Mouse (Mus musculus) embryonic facial prominence, embryonic 14.5 days (tissue): ENCODE data around the gene Ccdc186. TPM values are rescaled to one million over a fixed set of nuclear protein-coding genes. Genes with fewer than 3 reads are reported as not detected.
A peak's percentile ranks its signal among the peaks of the same experiment; 100 is the strongest.
"Not testable (repeated sequence)": the region's sequence is repeated elsewhere in the genome, so short reads cannot be mapped to it uniquely, and the experiment has no call there.

Source experiments
- ATAC-seq: fragments of 200-750 bp; cut with Nextera tagmentation; 2 replicates; pipeline ENCODE4 v1.8.0; 2017; ENCODE audit warnings: low read depth, moderate number of reproducible peaks, moderate TSS enrichment
- DNase-seq: peaks from one replicate; pipeline ENCODE4 v3.0.0-alpha.2; 2015; ENCODE audit warnings: low spot score
- H3K27ac ChIP-seq: fragments of 300-500 bp; sonication (generic); replicated peaks from 2 replicates; pipeline ENCODE4 v1.5.1; 2014; ENCODE audit warnings: low read depth, mild to moderate bottlenecking, low read length, moderate library complexity
- H3K27me3 ChIP-seq: fragments of 300-500 bp; sonication (generic); replicated peaks from 2 replicates; pipeline ENCODE4 v1.6.1; 2014; ENCODE audit warnings: low read length; ENCODE audit not compliant: control insufficient read depth, insufficient read depth
- H3K36me3 ChIP-seq: fragments of 300-500 bp; sonication (generic); 2 replicates; pipeline ENCODE4 v1.6.1; 2014; ENCODE audit warnings: low read length, mixed read lengths; ENCODE audit not compliant: control insufficient read depth, insufficient read depth
- H3K4me1 ChIP-seq: fragments of 300-500 bp; sonication (generic); 2 replicates; pipeline ENCODE4 v1.6.1; 2014; ENCODE audit warnings: antibody characterized with exemption, low read length; ENCODE audit not compliant: control insufficient read depth, insufficient read depth
- H3K4me2 ChIP-seq: fragments of 300-500 bp; sonication (generic); 2 replicates; pipeline ENCODE4 v1.6.1; 2014; ENCODE audit warnings: low read depth, mild to moderate bottlenecking, low read length, moderate library complexity, mixed read lengths
- H3K4me3 ChIP-seq: fragments of 300-500 bp; sonication (generic); 2 replicates; pipeline ENCODE4 v1.5.1; 2014; ENCODE audit warnings: low read depth, mild to moderate bottlenecking, low read length
- H3K9ac ChIP-seq: fragments of 300-500 bp; sonication (generic); 2 replicates; pipeline ENCODE4 v1.6.1; 2014; ENCODE audit warnings: low read depth, mild to moderate bottlenecking, low read length, moderate library complexity, mixed read lengths
- H3K9me3 ChIP-seq: fragments of 300-500 bp; sonication (generic); 2 replicates; pipeline ENCODE4 v1.6.1; 2016; ENCODE audit warnings: low read length; ENCODE audit not compliant: control insufficient read depth
- WGBS: fragments of 180-500 bp; shearing (Covaris S2); extraction: QIAGEN DNeasy Blood & Tissue Kit; methylation state at CpG from one replicate; pipeline ENCODE4 v1.1.7; 2014; 5-methylcytosine and 5-hydroxymethylcytosine counted together
- polyA plus RNA-seq: library from polyadenylated mRNA; unstranded; fragments of >200 nt; fragmentation: Nextera tagmentation; extraction: Ambion mirVana; gene quantifications from 2 replicates; pipeline ENCODE4 v1.2.1, GENCODE M21; 2014

Ccdc186 gene
- polyA plus RNA-seq, 1 experiment from 2014 or later = 20.2 TPM

GRCm38 (mm10) chr19:56756412-56756811 is 65.6 kb downstream of the Ccdc186 start:
- 85% methylated on average over 10 of the region's 10 CpGs for WGBS
- Histone ChIP-seq H3K27me3 (no peaks in the 10 kb centered on the region), H3K36me3 (no peaks in the 10 kb centered on the region), H3K9me3 (no peaks in the 10 kb centered on the region), H3K9ac (no peak overlapping the region), H3K4me3 (no peak overlapping the region), H3K27ac (no peak overlapping the region), H3K4me1 (no peaks in the 10 kb centered on the region), H3K4me2 (no peak overlapping the region)
- ATAC-seq (no peak), DNase-seq (no peak)

GRCm38 (mm10) chr19:56754456-56754855 is 67.5 kb downstream of the Ccdc186 start:
- H3K36me3 ChIP-seq, ATAC-seq, H3K9me3 ChIP-seq, DNase-seq, H3K27ac ChIP-seq, H3K27me3 ChIP-seq, H3K4me1 ChIP-seq, H3K4me3 ChIP-seq, H3K4me2 ChIP-seq, H3K9ac ChIP-seq: not testable (repeated sequence)
- 97% methylated on average over 2 of the region's 2 CpGs for WGBS

GRCm38 (mm10) chr19:56750709-56751108 is 71.3 kb downstream of the Ccdc186 start:
- Histone ChIP-seq H3K4me1 (peaks cover 15% of the 10 kb centered on the region; the same call in 1 of the 2 replicates), H3K9ac (no peak overlapping the region), H3K4me3 (no peak overlapping the region), H3K4me2 (no peak overlapping the region), H3K9me3 (no peaks in the 10 kb centered on the region), H3K36me3 (no peaks in the 10 kb centered on the region), H3K27ac (no peak overlapping the region), H3K27me3 (no peaks in the 10 kb centered on the region)
- WGBS = 33% methylated on average over 4 of the region's 4 CpGs
- DNase-seq (peak; percentile 39), ATAC-seq (no peak)

- H3K4me3 ChIP-seq = no peak overlapping the region
- H3K4me1 ChIP-seq = peaks cover 15% of the 10 kb centered on the region; the same call in 1 of the 2 replicates
- peak; percentile 79 for DNase-seq
- no peaks in the 10 kb centered on the region for H3K27me3 ChIP-seq
- H3K9me3 ChIP-seq = no peaks in the 10 kb centered on the region
- no peak overlapping the region for H3K4me2 ChIP-seq
- no peak overlapping the region for H3K9ac ChIP-seq
- no peaks in the 10 kb centered on the region for H3K36me3 ChIP-seq
- 0 out of 2 replicates have a peak, but pooled peaks have one; percentile 12 for ATAC-seq
- H3K27ac ChIP-seq = peak overlapping the region; percentile 33; the same call in 1 of the 2 replicates
- 8% methylated on average over 3 of the region's 3 CpGs for WGBS
Measured at GRCm38 (mm10) chr19:56749343-56749742, 72.6 kb downstream of the Ccdc186 start.

GRCm38 (mm10) chr19:56747878-56748277 is 74.1 kb downstream of the Ccdc186 start:
- no peak for ATAC-seq
- H3K36me3 ChIP-seq = no peaks in the 10 kb centered on the region
- H3K4me3 ChIP-seq = no peak overlapping the region
- no peak overlapping the region for H3K9ac ChIP-seq
- H3K4me2 ChIP-seq = no peak overlapping the region
- H3K27ac ChIP-seq = no peak overlapping the region
- 80% methylated on average over 10 of the region's 10 CpGs for WGBS
- H3K9me3 ChIP-seq = no peaks in the 10 kb centered on the region
- DNase-seq = no peak
- peaks cover 15% of the 10 kb centered on the region; the same call in 1 of the 2 replicates for H3K4me1 ChIP-seq
- H3K27me3 ChIP-seq = no peaks in the 10 kb centered on the region

- WGBS = 93% methylated on average over 9 of the region's 9 CpGs
Measured at GRCm38 (mm10) chr19:56746618-56747017, 75.4 kb downstream of the Ccdc186 start.

GRCm38 (mm10) chr19:56745528-56745927 is 76.5 kb downstream of the Ccdc186 start:
- DNase-seq = no peak
- no peaks in the 10 kb centered on the region for H3K36me3 ChIP-seq
- no peak for ATAC-seq
- H3K9me3 ChIP-seq = no peaks in the 10 kb centered on the region
- no peak overlapping the region for H3K4me2 ChIP-seq
- 68% methylated on average over 6 of the region's 6 CpGs for WGBS
- no peak overlapping the region for H3K9ac ChIP-seq
- H3K4me3 ChIP-seq = no peak overlapping the region
- H3K27ac ChIP-seq = no peak overlapping the region
- H3K27me3 ChIP-seq = no peaks in the 10 kb centered on the region
- peaks cover 15% of the 10 kb centered on the region; the same call in 1 of the 2 replicates for H3K4me1 ChIP-seq

More at GRCm38 (mm10) chr19:56746618-56747017, 75.4 kb downstream of the Ccdc186 start:
- Histone ChIP-seq H3K9me3 (no peaks in the 10 kb centered on the region), H3K9ac (no peak overlapping the region), H3K4me1 (peaks cover 15% of the 10 kb centered on the region; the same call in 1 of the 2 replicates), H3K36me3 (no peaks in the 10 kb centered on the region), H3K4me3 (no peak overlapping the region), H3K27me3 (no peaks in the 10 kb centered on the region), H3K27ac (no peak overlapping the region), H3K4me2 (no peak overlapping the region)
- ATAC-seq = no peak
- DNase-seq = no peak

GRCm38 (mm10) chr19:56745061-56745460 is 76.9 kb downstream of the Ccdc186 start:
- 64% methylated on average over 7 of the region's 7 CpGs for WGBS
- Histone ChIP-seq H3K4me2 (no peak overlapping the region), H3K9ac (no peak overlapping the region), H3K27ac (no peak overlapping the region), H3K4me1 (peaks cover 14% of the 10 kb centered on the region; the same call in 1 of the 2 replicates), H3K9me3 (no peaks in the 10 kb centered on the region), H3K27me3 (no peaks in the 10 kb centered on the region), H3K36me3 (no peaks in the 10 kb centered on the region), H3K4me3 (no peak overlapping the region)
- ATAC-seq (no peak), DNase-seq (no peak)
